Mouse (Mus musculus) stomach, postnatal 0 days (tissue): Measurements from ENCODE around the gene Topbp1. TPM values are rescaled to one million over a fixed set of nuclear protein-coding genes. Genes with fewer than 3 reads are reported as not detected.

Source experiments
- ATAC-seq: fragments of 200-750 bp; cut with Nextera tagmentation; 2 replicates; pipeline ENCODE4 v1.8.0; 2017; ENCODE audit not compliant: low FRiP score, low TSS enrichment
- DNase-seq: peaks from one replicate; pipeline ENCODE4 v3.0.0-alpha.2; 2016; ENCODE audit warnings: low spot score
- H3K27ac ChIP-seq: fragments of 300-500 bp; sonication (generic); replicated peaks from 2 replicates; pipeline ENCODE4 v1.5.1; 2014; ENCODE audit warnings: mild to moderate bottlenecking, control low read depth
- H3K27me3 ChIP-seq: fragments of 300-500 bp; sonication (generic); 2 replicates; pipeline ENCODE4 v1.6.1; 2014; ENCODE audit warnings: low read length; ENCODE audit not compliant: control insufficient read depth, insufficient read depth
- H3K36me3 ChIP-seq: fragments of 300-500 bp; sonication (generic); 2 replicates; pipeline ENCODE4 v1.6.1; 2014; ENCODE audit warnings: low read length, mixed read lengths; ENCODE audit not compliant: control insufficient read depth, insufficient read depth
- H3K4me1 ChIP-seq: fragments of 300-500 bp; sonication (generic); replicated peaks from 2 replicates; pipeline ENCODE4 v1.6.1; 2014; ENCODE audit warnings: antibody characterized with exemption; ENCODE audit not compliant: control insufficient read depth, insufficient read depth
- H3K4me2 ChIP-seq: fragments of 300-500 bp; sonication (generic); replicated peaks from 2 replicates; pipeline ENCODE4 v1.6.1; 2014; ENCODE audit warnings: low read depth, mild to moderate bottlenecking, control low read depth, moderate library complexity
- H3K4me3 ChIP-seq: fragments of 300-500 bp; sonication (generic); 2 replicates; pipeline ENCODE4 v1.5.1; 2014; ENCODE audit warnings: low read depth, low read length, control low read depth
- H3K9ac ChIP-seq: fragments of 300-500 bp; sonication (generic); 2 replicates; pipeline ENCODE4 v1.6.1; 2014; ENCODE audit warnings: mild to moderate bottlenecking, low read length, control low read depth, mixed read lengths
- H3K9me3 ChIP-seq: fragments of 300-500 bp; sonication (generic); 2 replicates; pipeline ENCODE4 v1.6.1; 2016; ENCODE audit warnings: low read length; ENCODE audit not compliant: control insufficient read depth
- CTCF ChIP-seq: IDR thresholded peaks from 2 replicates; pipeline ENCODE4 v1.5.1; 2016; ENCODE audit warnings: antibody characterized with exemption, low read depth, mild to moderate bottlenecking, moderate library complexity
- EP300 ChIP-seq: optimal IDR thresholded peaks from 2 replicates; pipeline ENCODE3; 2016; ENCODE audit warnings: antibody characterized with exemption
- WGBS: fragments of 180-500 bp; shearing (Covaris S2); extraction: QIAGEN DNeasy Blood & Tissue Kit; methylation state at CpG from one replicate; pipeline ENCODE4 v1.1.7; 2014; 5-methylcytosine and 5-hydroxymethylcytosine counted together
- polyA plus RNA-seq: library from polyadenylated mRNA; unstranded; fragments of >200 nt; fragmentation: Nextera tagmentation; extraction: Ambion mirVana; gene quantifications from 2 replicates; pipeline ENCODE4 v1.2.1, GENCODE M21; 2015

Topbp1 gene
- polyA plus RNA-seq, 1 experiment from 2014 or later: 17.2 TPM

GRCm38 (mm10) chr9:103385600-103385999, 80.6 kb downstream of the Topbp1 start:
- Histone ChIP-seq H3K4me1 (0 out of 2 replicates have a peak, but pooled peaks cover 2% of the 10 kb centered on the region), H3K27me3 (no peaks in the 10 kb centered on the region), H3K9ac (no peak overlapping the region), H3K4me2 (no peak overlapping the region), H3K9me3 (no peaks in the 10 kb centered on the region), H3K36me3 (no peaks in the 10 kb centered on the region), H3K4me3 (no peak overlapping the region), H3K27ac (no peak overlapping the region)
- ATAC-seq (no peak), DNase-seq (no peak)
- TF ChIP-seq CTCF (no peak), EP300 (no peak)
- 26% methylated on average over 1 of the region's 1 CpGs for WGBS

DNA sequence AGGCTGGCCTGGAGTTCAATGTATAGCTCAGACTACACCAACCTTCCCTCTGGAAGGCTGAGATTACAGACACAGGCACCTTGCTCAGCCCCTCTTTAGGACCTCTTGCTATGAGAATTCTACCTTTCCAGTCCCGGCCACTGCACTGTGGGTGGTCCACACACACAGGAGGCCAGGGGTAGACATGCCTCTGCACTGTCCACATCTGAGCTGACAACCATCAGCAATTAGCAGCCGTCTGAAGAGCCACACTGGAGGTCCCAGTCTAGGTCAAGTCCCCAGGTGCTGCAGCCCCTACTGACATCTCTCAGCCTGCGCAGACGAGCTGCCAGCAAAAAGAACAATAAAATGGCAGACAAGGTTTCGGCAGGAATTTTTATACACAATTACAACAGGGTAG, 81.6 kb downstream of the Topbp1 start:
- WGBS: 36% methylated on average over 5 of the region's 5 CpGs
- H3K4me2 ChIP-seq: no peak overlapping the region
- no peaks in the 10 kb centered on the region for H3K9me3 ChIP-seq
- no peak overlapping the region for H3K4me3 ChIP-seq
- H3K9ac ChIP-seq: no peak overlapping the region
- 0 out of 2 replicates have a peak, but pooled peaks cover 2% of the 10 kb centered on the region for H3K4me1 ChIP-seq
- DNase-seq (no peak), ATAC-seq (no peak)
- no peaks in the 10 kb centered on the region for H3K27me3 ChIP-seq
- TF ChIP-seq EP300: no peak
- no peak for TF ChIP-seq CTCF
- no peak overlapping the region for H3K27ac ChIP-seq
- H3K36me3 ChIP-seq: no peaks in the 10 kb centered on the region

DNA sequence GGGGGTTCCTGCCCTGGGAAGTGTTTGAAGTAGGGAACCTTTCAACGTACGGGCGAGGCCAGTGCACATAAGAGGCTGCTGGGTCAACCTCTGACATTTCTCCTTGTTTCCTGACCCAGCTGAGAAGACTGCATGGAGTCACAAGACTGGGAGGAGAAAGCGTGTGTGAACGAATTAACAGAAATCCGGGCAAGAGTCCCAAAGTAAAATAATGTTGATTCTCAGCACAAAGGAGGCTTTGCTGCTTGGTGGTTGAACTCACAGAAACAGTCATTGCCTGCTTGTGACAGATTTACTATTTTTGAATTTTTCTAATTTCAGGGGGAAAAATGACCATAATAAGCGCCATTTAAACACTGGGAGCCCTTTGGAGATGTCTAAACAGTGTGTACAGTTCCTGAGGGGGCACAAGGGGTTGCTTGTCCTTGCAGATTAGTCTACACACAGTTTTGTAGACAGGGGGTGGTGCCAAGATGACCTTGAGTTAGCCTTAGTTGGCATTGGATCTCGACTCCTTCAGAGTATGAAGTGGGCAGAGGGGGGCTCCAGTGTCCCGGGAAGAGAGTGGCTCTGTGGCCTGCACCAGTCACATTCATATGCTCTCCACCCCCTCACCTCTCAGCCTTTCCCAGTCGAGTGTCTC, 82.1 kb downstream of the Topbp1 start:
- Histone ChIP-seq H3K27me3 (no peaks in the 10 kb centered on the region), H3K9ac (no peak overlapping the region), H3K4me2 (no peak overlapping the region), H3K4me3 (no peak overlapping the region), H3K36me3 (no peaks in the 10 kb centered on the region), H3K4me1 (0 out of 2 replicates have a peak, but pooled peaks cover 2% of the 10 kb centered on the region), H3K9me3 (no peaks in the 10 kb centered on the region), H3K27ac (no peak overlapping the region)
- ATAC-seq: no peak
- TF ChIP-seq CTCF (no peak), EP300 (no peak)
- 32% methylated on average over 10 of the region's 10 CpGs for WGBS
- no peak for DNase-seq

- H3K27me3 ChIP-seq: no peaks in the 10 kb centered on the region
- H3K27ac ChIP-seq: no peak overlapping the region
- no peak for DNase-seq
- H3K9me3 ChIP-seq: no peaks in the 10 kb centered on the region
- TF ChIP-seq CTCF: no peak
- TF ChIP-seq EP300: no peak
- no peak for ATAC-seq
- 0 out of 2 replicates have a peak, but pooled peaks cover 2% of the 10 kb centered on the region for H3K4me1 ChIP-seq
- no peak overlapping the region for H3K4me2 ChIP-seq
- no peak overlapping the region for H3K9ac ChIP-seq
- no peaks in the 10 kb centered on the region for H3K36me3 ChIP-seq
- no peak overlapping the region for H3K4me3 ChIP-seq
- WGBS: 82% methylated on average over 6 of the region's 6 CpGs
Observed at GRCm38 (mm10) chr9:103389261-103389660, 84.2 kb downstream of the Topbp1 start.

GRCm38 (mm10) chr9:103391796-103392372, 86.9 kb downstream of the Topbp1 start:
- H3K27me3 ChIP-seq: no peaks in the 10 kb centered on the region
- H3K4me1 ChIP-seq: 0 out of 2 replicates have a peak, but pooled peaks cover under 1% of the 10 kb centered on the region
- no peak overlapping the region for H3K27ac ChIP-seq
- TF ChIP-seq EP300: no peak
- WGBS: 63% methylated on average over 6 of the region's 6 CpGs
- H3K4me2 ChIP-seq: no peak overlapping the region
- H3K9ac ChIP-seq: no peak overlapping the region
- H3K4me3 ChIP-seq: no peak overlapping the region
- no peaks in the 10 kb centered on the region for H3K9me3 ChIP-seq
- no peaks in the 10 kb centered on the region for H3K36me3 ChIP-seq
- ATAC-seq (no peak), DNase-seq (no peak)

GRCm38 (mm10) chr9:103393256-103393655, 88.2 kb downstream of the Topbp1 start:
- Histone ChIP-seq H3K4me1 (no peaks in the 10 kb centered on the region), H3K9ac (no peak overlapping the region), H3K36me3 (no peaks in the 10 kb centered on the region), H3K9me3 (no peaks in the 10 kb centered on the region; the same call in 1 of the 2 replicates), H3K4me3 (no peak overlapping the region), H3K27me3 (no peaks in the 10 kb centered on the region), H3K4me2 (no peak overlapping the region), H3K27ac (no peak overlapping the region)
- WGBS: 87% methylated on average over 11 of the region's 11 CpGs
- no peak for ATAC-seq
- TF ChIP-seq EP300 (no peak), CTCF (no peak)
- no peak for DNase-seq
